Mouse (Mus musculus) liver, adult 2 months (tissue): Measurements from ENCODE around the gene Ephb2.

Experiments used
- CTCF ChIP-seq: fragments of 200-500 bp; IDR thresholded peaks from 2 replicates; pipeline ENCODE4 v1.5.1; 2011; ENCODE audit warnings: low read depth, low read length, control low read depth
- POLR2A ChIP-seq: fragments of 200-500 bp; IDR thresholded peaks from 2 replicates; pipeline ENCODE4 v1.6.1; 2011; ENCODE audit warnings: low read length, control low read depth; ENCODE audit not compliant: insufficient read depth; ENCODE audit errors: extremely low read depth

- TF ChIP-seq CTCF, result no peak
- TF ChIP-seq POLR2A, result no peak
These were observed 34.3 kb downstream of the Ephb2 start for GRCm38 (mm10) chr4:136801463-136801862.
